Mouse (Mus musculus) megakaryocyte-erythroid progenitor cell, adult 5-6 weeks (primary cell): ENCODE measurements around the gene Abcg1. TPM values are rescaled to one million over a fixed set of nuclear protein-coding genes. Genes with fewer than 3 reads are reported as not detected.

Experiments
- ATAC-seq: replicated peaks from 2 replicates; pipeline ENCODE4 v1.8.0; 2016; ENCODE audit warnings: mild to moderate bottlenecking, inconsistent platforms; ENCODE audit not compliant: severe bottlenecking, poor library complexity, low FRiP score, low TSS enrichment
- total RNA-seq, 2 experiments: library from RNA; stranded (forward) in 1 of 2; stranded (reverse) in 1 of 2; fragments of 200-1000, 215-1000 nt in 1 of 2; fragments of >200 nt in 1 of 2; fragmentation: Nextera tagmentation in 1 of 2; gene quantifications; 2 replicates each; pipeline ENCODE4 v1.2.3; 2014 to 2017

Gene Abcg1
- total RNA-seq, 2 experiments from 2014 or later, result 5.1 to 5.4 TPM

GRCm38 (mm10) chr17:31074666-31075065 is 17.2 kb downstream of the Abcg1 start:
- no peak for ATAC-seq

- ATAC-seq, result no peak
Observed at GRCm38 (mm10) chr17:31075471-31075870, 18.0 kb downstream of the Abcg1 start.

DNA sequence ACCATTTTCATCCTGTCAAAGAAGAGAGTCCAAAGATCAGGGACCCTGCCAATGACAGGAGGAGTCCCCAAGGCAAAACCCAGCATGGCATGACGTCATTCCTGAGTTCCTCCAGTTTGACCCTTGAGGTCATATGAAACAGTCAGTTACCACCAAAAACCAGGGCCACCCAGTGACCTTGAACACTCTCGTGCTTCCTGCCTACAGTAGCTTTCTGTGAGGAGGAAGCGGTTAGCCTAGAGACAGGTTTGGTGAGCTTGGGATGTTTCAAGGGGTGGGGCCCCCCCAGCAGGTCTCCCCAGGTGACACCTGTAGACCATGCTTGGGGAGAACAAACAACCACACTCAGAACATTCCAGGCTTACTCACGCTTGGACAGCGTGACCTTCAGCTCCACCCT is 20.1 kb downstream of the Abcg1 start:
- ATAC-seq, result no peak

DNA sequence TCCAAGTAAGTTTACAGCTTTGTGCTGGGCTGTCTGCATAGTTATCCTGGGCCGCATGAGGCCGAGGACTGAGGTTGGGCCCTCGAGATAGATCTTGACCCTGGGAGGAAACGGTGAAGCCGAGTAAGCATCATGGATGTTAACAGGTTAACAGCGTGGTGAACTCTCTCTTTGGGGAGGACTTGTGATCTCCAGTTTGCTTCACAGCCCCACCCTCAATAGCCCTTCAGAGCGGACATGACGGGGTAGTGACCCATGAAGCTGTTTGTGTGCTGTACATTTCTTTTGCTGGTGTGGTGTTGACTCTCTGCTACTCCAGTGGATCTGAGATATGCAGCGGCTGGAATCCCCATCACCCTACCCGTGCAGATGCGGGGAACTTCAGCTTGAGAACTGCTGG is 21.1 kb downstream of the Abcg1 start:
- ATAC-seq, result no peak

DNA sequence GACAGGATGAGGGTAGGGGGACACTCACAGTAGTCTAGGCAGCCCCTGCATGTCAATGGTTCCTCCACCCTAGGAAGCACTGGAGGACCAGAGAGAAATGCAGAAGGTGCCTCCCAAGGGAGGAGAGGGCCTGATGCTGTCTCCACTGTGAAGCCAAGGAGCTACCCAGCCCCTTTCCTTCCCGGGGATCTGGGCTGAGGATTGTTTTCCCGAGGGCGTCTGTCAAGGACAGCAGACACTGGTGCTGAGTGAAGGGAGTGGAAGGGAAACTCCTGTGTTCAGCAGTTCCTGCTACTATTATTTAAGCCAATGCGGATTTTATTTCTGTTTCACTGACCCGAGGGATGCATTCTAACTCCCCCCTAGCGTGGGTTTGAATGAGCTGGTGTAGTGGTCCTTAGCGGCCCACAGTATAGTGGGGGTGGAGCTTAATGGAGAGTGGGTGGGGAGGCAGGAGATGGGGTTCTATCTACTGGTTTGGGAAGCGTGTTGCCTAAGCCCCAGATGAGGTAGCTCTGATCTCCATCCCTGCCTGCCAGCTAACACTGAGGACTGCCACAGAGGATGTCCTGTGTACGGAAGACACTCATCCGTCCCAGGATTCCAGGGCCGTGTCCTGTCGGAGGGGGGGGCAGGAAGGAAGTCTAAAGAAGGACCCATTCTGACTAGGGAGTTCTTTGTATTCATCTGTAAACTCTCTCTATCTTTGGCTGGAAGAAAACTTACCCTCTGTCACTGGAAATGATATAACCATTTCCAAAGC is 21.8 kb downstream of the Abcg1 start:
- no peak for ATAC-seq

- no peak for ATAC-seq
Observed at GRCm38 (mm10) chr17:31082296-31083078, 25.0 kb downstream of the Abcg1 start.

DNA sequence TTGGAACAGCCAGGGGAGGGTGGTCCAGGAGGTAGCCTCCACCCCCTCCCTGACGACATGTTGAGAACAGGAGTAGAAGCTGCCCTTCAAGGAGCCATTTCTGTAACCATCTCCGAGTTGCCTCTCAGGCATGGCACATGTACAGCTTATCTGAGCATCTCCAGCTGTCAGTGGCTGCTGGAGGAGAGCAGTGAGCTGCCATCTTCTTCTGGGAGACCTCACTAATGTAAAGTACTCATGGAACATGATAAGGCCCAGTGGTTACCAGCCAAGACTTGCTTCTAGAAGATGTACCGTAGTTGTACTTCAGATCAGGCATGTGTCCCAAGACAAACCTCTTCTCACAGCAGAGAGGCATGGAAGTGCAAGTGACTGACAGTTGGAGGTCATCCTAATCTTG is 28.0 kb downstream of the Abcg1 start:
- 0 out of 2 replicates have a peak, but pooled peaks have one; percentile 39 for ATAC-seq

GRCm38 (mm10) chr17:31086196-31086595 is 28.7 kb downstream of the Abcg1 start:
- ATAC-seq, result no peak

DNA sequence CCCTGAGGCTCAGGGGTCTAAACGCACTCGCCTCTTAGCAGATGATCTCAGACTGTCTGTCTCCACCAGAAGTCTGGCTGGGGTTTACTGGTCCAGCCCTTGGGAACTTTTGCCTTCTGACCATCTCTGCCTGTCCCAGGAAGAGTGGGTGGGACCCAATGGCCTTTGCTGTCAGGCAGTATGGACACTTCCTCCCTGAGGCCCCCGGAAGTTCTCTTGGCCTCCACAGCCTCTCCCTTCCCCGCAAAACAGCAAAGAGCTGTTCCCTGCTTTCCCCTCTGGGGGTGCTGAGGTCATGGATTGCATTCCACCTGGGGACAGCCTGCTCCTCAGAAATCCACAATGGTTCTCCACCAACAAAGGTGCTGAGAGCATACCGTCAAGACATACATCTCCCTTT is 31.2 kb downstream of the Abcg1 start:
- ATAC-seq, result 0 out of 2 replicates have a peak, but pooled peaks have one; percentile 21

- no peak for ATAC-seq
Observed at GRCm38 (mm10) chr17:31089848-31090247, 32.4 kb downstream of the Abcg1 start.

DNA sequence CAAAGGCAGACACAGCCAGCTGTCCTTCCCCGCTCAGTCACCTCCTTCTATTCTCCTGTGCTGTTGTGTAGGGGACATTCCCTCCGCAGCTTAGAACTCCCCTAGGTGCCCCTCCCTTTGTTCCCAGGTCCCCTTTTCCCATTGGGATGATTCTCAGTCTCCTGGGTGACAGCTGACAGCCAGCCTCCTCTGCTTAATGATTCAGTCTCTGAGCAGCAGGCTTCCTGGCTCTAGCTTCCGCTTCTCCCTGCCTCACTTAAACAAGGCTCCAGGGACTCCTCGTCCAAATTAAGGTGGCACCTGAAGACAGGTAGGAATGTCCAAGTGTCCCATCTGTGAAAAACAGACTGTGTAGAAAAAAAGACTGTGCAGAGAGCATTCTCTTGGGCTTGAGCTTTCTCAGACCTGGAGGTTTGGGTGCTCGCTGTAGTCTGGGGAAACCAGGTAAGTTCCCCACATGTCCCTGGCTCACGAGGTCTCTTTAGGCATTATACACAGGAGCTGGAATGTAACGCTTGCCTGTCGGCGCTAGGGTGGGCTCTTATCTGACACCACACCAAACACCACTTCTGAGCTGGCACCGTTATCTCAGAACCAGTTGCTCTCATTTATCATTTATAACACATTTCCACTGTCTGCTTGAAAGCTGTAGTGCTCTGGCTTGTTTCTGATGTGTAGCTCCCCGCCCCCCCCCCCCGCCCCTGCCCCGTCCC is 33.7 kb downstream of the Abcg1 start:
- ATAC-seq, result peak; percentile 84

DNA sequence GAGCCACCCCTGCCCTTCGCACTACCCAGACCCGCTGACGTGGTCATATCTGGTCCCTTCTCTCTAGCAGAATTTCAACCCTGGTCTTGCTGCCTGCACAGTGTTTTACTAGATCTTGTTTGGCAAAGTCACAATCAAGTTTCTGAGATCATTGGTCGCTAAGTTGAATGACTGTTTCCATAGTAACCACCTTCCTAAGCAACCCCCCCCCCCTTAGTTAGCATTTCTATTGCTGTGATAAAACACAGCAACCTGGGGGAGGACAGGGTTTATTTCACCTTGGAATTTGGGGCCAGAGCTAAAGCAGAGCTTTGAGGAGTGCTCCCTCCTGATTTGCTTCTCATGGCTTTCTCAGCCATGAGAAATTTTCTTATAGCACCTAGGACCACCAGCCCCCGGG is 37.3 kb downstream of the Abcg1 start:
- ATAC-seq, result no peak

DNA sequence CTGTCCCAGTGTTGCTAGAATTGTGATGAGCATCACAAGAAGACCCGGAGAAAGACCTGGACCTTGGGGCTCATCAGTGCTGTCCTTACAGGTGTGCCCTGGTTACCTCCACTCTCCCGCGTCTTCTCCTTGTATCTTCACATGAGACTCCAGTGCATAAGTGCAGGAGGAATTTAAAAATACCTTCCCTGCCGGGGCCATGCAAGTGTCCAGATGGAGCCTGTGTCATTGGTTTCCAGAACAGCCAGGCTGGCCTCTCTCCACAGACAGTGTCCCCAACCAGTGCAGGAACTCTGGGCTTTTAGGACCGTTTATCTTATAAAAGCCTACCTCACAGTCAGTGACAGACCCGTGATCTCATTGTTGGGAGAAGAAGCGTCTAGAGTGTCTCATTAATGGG is 38.1 kb downstream of the Abcg1 start:
- no peak for ATAC-seq

DNA sequence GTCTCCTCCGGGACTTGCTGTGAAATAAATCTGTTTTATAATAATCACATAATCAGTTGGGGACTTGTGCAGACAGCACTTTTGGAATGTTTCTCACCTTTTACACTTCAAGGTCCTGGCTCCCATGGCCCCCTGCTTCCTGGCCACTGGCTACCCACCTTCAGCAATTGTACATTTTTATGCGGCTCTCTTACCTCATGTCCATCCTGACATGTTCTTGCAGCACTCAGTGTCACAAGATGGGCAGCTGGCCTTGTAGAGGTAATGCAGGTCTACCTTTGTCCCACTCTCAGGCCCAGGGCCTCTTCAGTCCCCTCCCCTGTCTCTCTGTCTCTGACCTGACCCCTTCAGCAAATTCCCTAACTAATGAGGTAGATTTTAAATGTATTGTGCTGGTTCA is 39.4 kb downstream of the Abcg1 start:
- no peak for ATAC-seq

DNA sequence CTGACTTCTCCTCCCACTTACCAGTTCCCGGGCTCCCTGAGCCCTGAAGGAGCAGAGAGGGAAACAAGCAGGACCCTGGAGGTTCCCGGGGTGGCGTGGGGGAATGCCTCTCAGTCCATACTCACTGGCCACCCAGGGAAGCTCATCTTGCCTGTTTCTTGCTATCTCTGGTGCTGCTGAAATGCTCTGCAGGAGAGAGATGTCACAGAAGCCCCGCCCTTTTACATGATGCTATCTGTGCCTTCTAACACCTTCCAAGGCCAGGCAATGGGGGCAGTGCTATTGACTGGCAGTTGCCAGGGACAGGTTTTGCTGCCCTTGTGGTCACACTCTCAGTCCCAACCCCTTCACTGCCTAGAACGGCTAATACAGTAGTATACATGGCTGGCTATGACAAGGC is 41.3 kb downstream of the Abcg1 start:
- ATAC-seq, result 0 out of 2 replicates have a peak, but pooled peaks have one; percentile 33

DNA sequence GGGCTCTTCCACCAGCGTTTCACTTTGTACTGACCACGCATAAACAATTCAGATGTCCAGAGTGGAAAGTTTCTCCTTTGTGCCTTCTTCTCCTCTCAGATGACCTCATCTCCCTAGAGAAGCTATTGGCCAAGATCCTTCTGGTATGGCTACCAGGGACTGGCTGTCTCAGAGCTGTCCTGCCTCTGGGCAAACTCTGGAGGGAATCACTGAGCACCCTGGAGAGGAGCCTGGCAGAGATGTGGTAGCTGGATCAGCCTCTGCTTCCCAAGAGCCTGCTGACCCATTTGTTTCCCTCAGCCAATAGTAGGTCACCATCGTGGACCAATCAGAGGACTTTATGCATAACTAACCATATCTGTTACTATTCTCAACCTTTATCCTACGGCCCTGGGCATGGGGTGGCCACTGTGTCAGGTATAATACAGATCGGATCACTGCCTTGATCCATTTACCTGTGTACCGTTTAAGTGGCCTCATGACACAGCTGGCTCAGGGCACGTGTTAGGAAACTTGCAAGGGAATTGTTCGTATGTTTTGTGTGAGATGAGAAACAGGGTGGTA is 45.6 kb downstream of the Abcg1 start:
- no peak for ATAC-seq

DNA sequence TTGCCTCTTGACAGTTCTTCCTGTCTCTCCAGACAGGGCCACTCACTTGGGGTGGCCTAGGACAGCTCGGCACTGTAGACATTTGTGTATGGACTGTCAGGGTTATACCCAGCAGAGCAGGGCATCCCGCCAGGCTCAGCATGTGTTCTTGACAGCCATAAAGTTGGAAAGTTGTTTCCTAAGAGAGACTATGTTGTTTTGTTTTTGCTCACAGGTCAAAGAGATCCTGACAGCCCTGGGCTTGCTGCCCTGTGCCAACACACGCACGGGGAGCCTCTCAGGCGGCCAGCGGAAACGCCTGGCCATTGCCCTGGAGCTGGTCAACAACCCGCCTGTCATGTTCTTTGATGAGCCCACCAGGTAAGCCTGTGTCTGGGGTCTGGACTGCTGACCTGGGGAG is 46.3 kb downstream of the Abcg1 start:
- ATAC-seq, result no peak

DNA sequence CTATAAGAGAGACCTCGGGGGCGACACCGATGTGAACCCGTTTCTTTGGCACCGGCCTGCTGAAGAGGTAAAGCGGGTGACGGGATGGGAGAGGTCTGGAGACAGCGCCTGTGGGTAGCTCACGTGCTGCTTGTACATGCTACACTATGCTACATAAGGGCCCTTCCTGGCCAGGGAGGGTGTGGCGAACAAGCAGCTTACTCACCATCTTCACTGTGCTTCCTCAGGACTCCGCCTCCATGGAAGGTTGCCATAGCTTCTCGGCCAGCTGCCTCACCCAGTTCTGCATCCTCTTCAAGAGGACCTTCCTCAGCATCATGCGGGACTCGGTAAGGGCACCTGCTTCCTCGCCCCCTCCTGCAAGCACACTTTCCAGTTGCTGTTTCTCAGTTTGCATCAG is 50.9 kb downstream of the Abcg1 start:
- ATAC-seq, result peak; percentile 58; the same call in 1 of the 2 replicates

DNA sequence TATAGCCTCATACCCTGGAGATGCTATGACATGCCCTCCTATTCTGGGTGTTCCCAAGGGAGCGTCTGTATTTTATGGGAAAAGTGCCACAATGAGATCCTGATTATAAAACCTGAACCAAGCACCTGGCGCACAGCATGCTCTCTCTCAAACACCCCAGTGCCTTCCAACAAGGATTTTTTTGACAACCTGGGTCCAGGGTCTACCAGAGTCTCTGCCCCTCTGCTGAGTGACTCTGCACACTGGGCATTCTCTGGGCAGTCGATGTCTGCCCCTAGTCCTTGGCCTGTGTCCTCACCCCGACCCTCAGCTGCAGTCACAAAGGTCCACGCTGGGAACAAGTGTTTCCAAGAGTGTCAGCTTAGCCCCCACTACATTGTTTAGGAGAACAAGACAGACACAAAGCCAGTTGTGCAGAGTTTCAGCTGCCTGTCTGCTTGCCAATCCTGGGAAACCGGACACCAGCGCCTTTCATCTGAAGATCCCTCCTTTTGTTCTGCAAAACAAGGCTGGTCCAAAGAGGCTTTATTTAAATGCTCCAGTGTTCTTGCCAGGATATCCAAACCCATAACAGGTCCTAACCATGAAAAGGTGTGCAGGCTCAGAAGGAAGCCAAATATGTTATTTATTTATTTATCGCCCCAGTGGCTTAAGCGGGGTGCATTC is 55.8 kb downstream of the Abcg1 start:
- ATAC-seq, result no peak
